Mouse (Mus musculus) embryo, embryonic 10.5 days (tissue): ENCODE measurements around the gene Mael.
A peak's percentile ranks its signal among the peaks of the same experiment; 100 is the strongest.

ENCODE experiments used
- DNase-seq: peaks from one replicate; pipeline ENCODE4 v3.0.0-alpha.2; 2015; ENCODE audit warnings: low spot score

Gene Mael

GRCm38 (mm10) chr1:166238315-166238969, at the start of gene Mael:
TSS of gene Mael (minus strand) at chr1:166238747.
- DNase-seq, result no peak

GRCm38 (mm10) chr1:166286231-166286630, 47.7 kb upstream of the Mael start:
- DNase-seq, result no peak

GRCm38 (mm10) chr1:166284390-166284789, 45.8 kb upstream of the Mael start:
- no peak for DNase-seq

- peak; percentile 22 for DNase-seq
Observed at GRCm38 (mm10) chr1:166283451-166283850, 44.9 kb upstream of the Mael start.

GRCm38 (mm10) chr1:166282597-166283210, 44.2 kb upstream of the Mael start:
- DNase-seq, result peak; percentile 98

- peak; percentile 38 for DNase-seq
Observed at GRCm38 (mm10) chr1:166281836-166282235, 43.3 kb upstream of the Mael start.

GRCm38 (mm10) chr1:166281287-166281686, 42.7 kb upstream of the Mael start:
- peak; percentile 17 for DNase-seq

- peak; percentile 90 for DNase-seq
Observed at GRCm38 (mm10) chr1:166280566-166280965, 42.0 kb upstream of the Mael start.

GRCm38 (mm10) chr1:166279580-166280206, 41.1 kb upstream of the Mael start:
- DNase-seq, result peak; percentile 64

- DNase-seq, result peak; percentile 7
Observed at GRCm38 (mm10) chr1:166278786-166279185, 40.2 kb upstream of the Mael start.

- no peak for DNase-seq
Observed at GRCm38 (mm10) chr1:166268218-166268617, 29.7 kb upstream of the Mael start.

GRCm38 (mm10) chr1:166266918-166267317, 28.4 kb upstream of the Mael start:
- no peak for DNase-seq

GRCm38 (mm10) chr1:166266001-166266705, 27.6 kb upstream of the Mael start:
- DNase-seq, result no peak

GRCm38 (mm10) chr1:166259526-166259925, 21.0 kb upstream of the Mael start:
- DNase-seq, result no peak

- DNase-seq, result no peak
Observed at GRCm38 (mm10) chr1:166256898-166257297, 18.4 kb upstream of the Mael start.

- peak; percentile 33 for DNase-seq
Observed at GRCm38 (mm10) chr1:166256302-166256701, 17.8 kb upstream of the Mael start.

GRCm38 (mm10) chr1:166255651-166256050, 17.1 kb upstream of the Mael start:
- DNase-seq, result peak; percentile 17

- DNase-seq, result no peak
Observed at GRCm38 (mm10) chr1:166255091-166255490, 16.5 kb upstream of the Mael start.

GRCm38 (mm10) chr1:166253898-166254894, 15.6 kb upstream of the Mael start, which contains the start of gene Ildr2:
TSS of gene Ildr2 (plus strand) at chr1:166254139.
- DNase-seq, result peak; percentile 80

GRCm38 (mm10) chr1:166244285-166244684, 5.7 kb upstream of the Mael start:
- no peak for DNase-seq

- peak; percentile 55 for DNase-seq
Observed at GRCm38 (mm10) chr1:166214181-166214580, 24.4 kb downstream of the Mael start.
